Mouse (Mus musculus): Measurements from ENCODE around the gene Erc1. TPM values are rescaled to one million over a fixed set of nuclear protein-coding genes. Genes with fewer than 3 reads are reported as not detected.

The Erc1 gene
- polyA plus RNA-seq, 1 experiment from 2014 or later: 20.0 TPM

DNA sequence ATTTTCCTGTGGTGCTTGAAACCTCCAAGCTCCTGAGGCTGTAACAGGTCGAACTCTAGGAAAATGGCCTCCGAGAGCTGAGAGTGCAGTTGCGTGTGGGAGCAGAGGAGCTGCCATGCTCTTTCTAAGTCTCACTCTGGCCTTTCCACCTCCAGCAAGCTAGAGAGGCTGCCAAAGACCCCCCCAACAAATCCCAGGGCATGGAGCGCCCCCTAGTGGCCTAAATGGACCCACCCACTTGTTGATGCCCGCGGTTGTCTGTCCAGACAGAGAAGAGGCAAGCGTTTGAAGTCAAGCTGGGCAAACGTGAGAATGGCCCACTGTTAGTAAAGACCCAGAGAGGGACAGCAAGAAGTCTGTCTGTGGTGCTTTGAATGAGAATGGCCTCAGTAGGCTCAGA is 293.5 kb downstream of the Erc1 start:
- no peak for ATAC-seq (ENCODE audit: insufficient number of reproducible peaks, insufficient read depth, low FRiP score, low read depth)
- no peak overlapping the region for H3K4me2 ChIP-seq (ENCODE audit: low read length)
- H3K36me3 ChIP-seq (ENCODE audit: control insufficient read depth, insufficient read depth, low read length): no peaks in the 10 kb centered on the region
- no peaks in the 10 kb centered on the region for H3K9me3 ChIP-seq (ENCODE audit: control insufficient read depth, low read length)
- peaks cover 10 to 11% of the 10 kb centered on the region in 2 experiments; a peak in 2 of 4 replicates for H3K4me1 ChIP-seq (ENCODE audit: control insufficient read depth in 2 of 2, insufficient read depth in 2 of 2, low read length in 2 of 2)
- no peak overlapping the region for H3K9ac ChIP-seq (ENCODE audit: low read length)
- no peak overlapping the region for H3K4me3 ChIP-seq (ENCODE audit: control insufficient read depth in 1 of 2, insufficient read depth in 1 of 2, low read depth in 1 of 2, low read length in 2 of 2)
- H3K27ac ChIP-seq (replicated peaks in 1 of 2; ENCODE audit: control insufficient read depth in 1 of 2, insufficient read depth in 1 of 2, low read depth in 2 of 2, low read length in 2 of 2): no peak overlapping the region
- no peaks in the 10 kb centered on the region for H3K27me3 ChIP-seq (ENCODE audit: control insufficient read depth, insufficient read depth, low read length)
- WGBS: 74% methylated on average over 8 of the region's 8 CpGs

DNA sequence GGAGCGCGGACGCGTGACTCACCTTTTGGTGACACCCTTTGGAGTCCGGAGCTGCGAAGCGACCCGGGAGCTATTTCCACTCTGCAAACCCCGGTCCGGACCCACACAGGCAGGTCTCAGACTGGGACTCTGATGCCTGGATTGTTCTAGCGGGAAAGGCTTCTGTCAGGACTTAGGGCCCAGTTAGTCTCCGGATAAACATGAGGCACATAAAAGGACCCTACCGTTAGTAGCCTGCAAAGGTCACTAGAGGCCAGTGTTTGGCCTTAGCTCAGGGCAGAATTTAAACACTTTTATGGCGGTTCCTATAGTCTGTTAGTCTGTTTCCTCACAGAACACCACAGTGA is 303.5 kb downstream of the Erc1 start:
- ATAC-seq (ENCODE audit: insufficient number of reproducible peaks, insufficient read depth, low FRiP score, low read depth): no peak; the same call in 1 of the 2 replicates
- peak overlapping the region in 1 of 2 experiments; percentile 15; a peak in 2 of 4 replicates for H3K27ac ChIP-seq (replicated peaks in 1 of 2; ENCODE audit: control insufficient read depth in 1 of 2, insufficient read depth in 1 of 2, low read depth in 2 of 2, low read length in 2 of 2)
- 3% methylated on average over 14 of the region's 14 CpGs for whole genome bisulfite sequencing

DNA sequence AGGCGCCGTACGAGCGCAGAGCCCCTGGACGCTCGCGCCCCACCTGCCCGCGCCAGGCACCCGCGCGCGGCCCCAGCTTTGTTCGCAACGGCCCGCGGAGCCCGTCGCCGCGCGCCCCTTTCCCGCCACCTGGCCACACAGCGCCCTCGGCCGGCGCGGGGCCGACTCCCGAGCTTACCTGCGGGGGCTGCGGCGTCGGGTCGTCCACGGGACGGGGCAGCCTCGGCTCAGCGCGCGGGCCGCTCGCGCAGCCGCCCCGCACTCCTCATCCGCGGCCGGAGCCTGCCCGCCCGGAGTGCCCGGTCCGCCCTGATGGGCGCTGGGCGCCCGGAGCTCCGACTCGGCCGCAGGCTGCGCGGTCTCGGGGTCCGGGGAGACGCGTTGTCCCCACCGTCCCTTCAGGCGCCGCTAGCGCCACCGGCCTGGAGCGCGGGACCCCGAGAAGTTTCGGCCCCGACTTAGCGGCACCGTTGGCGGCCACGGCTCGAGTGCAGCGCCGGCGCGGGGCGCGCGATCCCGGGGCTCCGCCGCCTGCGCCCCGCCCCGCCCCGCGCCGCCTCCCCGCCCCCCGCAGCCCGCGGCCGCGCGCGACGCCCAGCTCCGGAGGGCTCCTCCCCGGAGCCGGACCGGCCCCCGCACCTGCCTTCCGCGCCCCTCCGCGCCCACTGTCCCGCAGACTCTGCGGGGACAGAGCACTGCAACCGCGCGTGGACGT is 304.0 kb downstream of the Erc1 start, which contains the start of gene Wnt5b:
Gene Wnt5b, minus strand, starts transcription at position 545 of the 715 bp plus-strand sequence.
- ATAC-seq (ENCODE audit: insufficient number of reproducible peaks, insufficient read depth, low FRiP score, low read depth): peak; percentile 44
- WGBS: under 1% methylated on average over 90 of the region's 120 CpGs
- Histone ChIP-seq H3K9ac (ENCODE audit: low read length) (peak within 1 kb of the TSS; percentile 81), H3K9me3 (ENCODE audit: control insufficient read depth, low read length) (no peaks in the 10 kb centered on the region), H3K36me3 (ENCODE audit: control insufficient read depth, insufficient read depth, low read length) (no peaks in the 10 kb centered on the region), H3K4me2 (ENCODE audit: low read length) (peak within 1 kb of the TSS; percentile 94), H3K27ac (replicated peaks in 1 of 2; ENCODE audit: control insufficient read depth in 1 of 2, insufficient read depth in 1 of 2, low read depth in 2 of 2, low read length in 2 of 2) (peak within 1 kb of the TSS in 1 of 2 experiments; percentile 15; a peak in 2 of 4 replicates), H3K4me3 (ENCODE audit: control insufficient read depth in 1 of 2, insufficient read depth in 1 of 2, low read depth in 1 of 2, low read length in 2 of 2) (peak within 1 kb of the TSS; percentile 77 to 90), H3K27me3 (ENCODE audit: control insufficient read depth, insufficient read depth, low read length) (peaks cover 27% of the 10 kb centered on the region), H3K4me1 (ENCODE audit: control insufficient read depth in 2 of 2, insufficient read depth in 2 of 2, low read length in 2 of 2) (peaks cover 0 to 4% of the 10 kb centered on the region in 2 experiments; a peak in 2 of 4 replicates)

More for the DNA sequence above, 303.5 kb downstream of the Erc1 start:
- Histone ChIP-seq H3K4me1 (ENCODE audit: control insufficient read depth in 2 of 2, insufficient read depth in 2 of 2, low read length in 2 of 2) (peaks cover 0 to 4% of the 10 kb centered on the region in 2 experiments; a peak in 2 of 4 replicates), H3K27me3 (ENCODE audit: control insufficient read depth, insufficient read depth, low read length) (peaks cover 27% of the 10 kb centered on the region), H3K9ac (ENCODE audit: low read length) (peak overlapping the region; percentile 81), H3K4me2 (ENCODE audit: low read length) (peak overlapping the region; percentile 94), H3K36me3 (ENCODE audit: control insufficient read depth, insufficient read depth, low read length) (no peaks in the 10 kb centered on the region), H3K4me3 (ENCODE audit: control insufficient read depth in 1 of 2, insufficient read depth in 1 of 2, low read depth in 1 of 2, low read length in 2 of 2) (peak overlapping the region; percentile 77 to 90), H3K9me3 (ENCODE audit: control insufficient read depth, low read length) (no peaks in the 10 kb centered on the region)

DNA sequence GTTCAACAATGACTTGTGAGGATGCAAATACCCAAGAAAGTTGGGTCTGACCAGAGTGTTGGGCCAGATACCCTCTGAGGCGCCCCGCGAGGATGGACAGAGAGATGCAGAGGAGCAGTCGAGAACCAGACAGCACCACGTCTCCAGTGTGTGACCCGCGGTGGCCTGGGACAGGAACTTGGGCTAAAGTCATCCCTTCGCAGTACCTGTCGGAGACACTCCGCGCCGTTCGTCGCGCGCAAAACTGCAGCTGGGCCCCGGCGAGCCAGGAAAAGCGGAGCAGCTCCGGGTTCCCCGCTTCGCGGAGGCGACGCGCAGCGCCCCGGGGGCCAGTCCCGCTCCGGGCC is 304.5 kb downstream of the Erc1 start:
- ATAC-seq (ENCODE audit: insufficient number of reproducible peaks, insufficient read depth, low FRiP score, low read depth): no peak

DNA sequence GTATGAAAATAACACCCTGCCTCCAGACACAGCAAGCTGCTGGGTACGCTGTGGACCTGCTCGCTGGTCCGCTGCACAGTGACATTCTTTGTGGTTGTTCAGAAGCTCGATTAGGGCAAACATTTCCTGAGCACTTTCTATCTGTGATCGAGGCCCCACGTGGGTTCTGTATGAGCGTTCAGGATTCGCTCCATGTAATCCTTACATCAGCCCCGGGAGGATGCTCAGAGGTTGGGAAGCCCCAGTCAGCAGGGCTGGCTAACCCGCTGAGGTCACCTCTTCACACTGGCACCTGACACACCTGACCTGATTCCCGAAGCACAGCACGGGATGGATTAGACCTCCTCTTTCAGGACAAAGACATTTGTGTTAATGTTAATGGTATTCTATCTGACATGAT is 312.1 kb downstream of the Erc1 start:
- ATAC-seq (ENCODE audit: insufficient number of reproducible peaks, insufficient read depth, low FRiP score, low read depth): no peak
- Histone ChIP-seq H3K27me3 (ENCODE audit: control insufficient read depth, insufficient read depth, low read length) (no peaks in the 10 kb centered on the region), H3K4me3 (ENCODE audit: control insufficient read depth in 1 of 2, insufficient read depth in 1 of 2, low read depth in 1 of 2, low read length in 2 of 2) (no peak overlapping the region), H3K36me3 (ENCODE audit: control insufficient read depth, insufficient read depth, low read length) (no peaks in the 10 kb centered on the region), H3K9me3 (ENCODE audit: control insufficient read depth, low read length) (no peaks in the 10 kb centered on the region), H3K9ac (ENCODE audit: low read length) (no peak overlapping the region), H3K4me1 (ENCODE audit: control insufficient read depth in 2 of 2, insufficient read depth in 2 of 2, low read length in 2 of 2) (no peaks in the 10 kb centered on the region), H3K4me2 (ENCODE audit: low read length) (no peak overlapping the region), H3K27ac (replicated peaks in 1 of 2; ENCODE audit: control insufficient read depth in 1 of 2, insufficient read depth in 1 of 2, low read depth in 2 of 2, low read length in 2 of 2) (no peak overlapping the region)
- 82% methylated on average over 12 of the region's 12 CpGs for WGBS

More for the DNA sequence above, 304.5 kb downstream of the Erc1 start:
- 2% methylated on average over 30 of the region's 30 CpGs for WGBS
- H3K4me1 ChIP-seq (ENCODE audit: control insufficient read depth in 2 of 2, insufficient read depth in 2 of 2, low read length in 2 of 2): peaks cover 0 to 4% of the 10 kb centered on the region in 2 experiments; a peak in 2 of 4 replicates
- H3K27ac ChIP-seq (replicated peaks in 1 of 2; ENCODE audit: control insufficient read depth in 1 of 2, insufficient read depth in 1 of 2, low read depth in 2 of 2, low read length in 2 of 2): no peak overlapping the region
- H3K4me2 ChIP-seq (ENCODE audit: low read length): peak overlapping the region; percentile 94
- H3K36me3 ChIP-seq (ENCODE audit: control insufficient read depth, insufficient read depth, low read length): no peaks in the 10 kb centered on the region
- peak overlapping the region; percentile 77 to 90 for H3K4me3 ChIP-seq (ENCODE audit: control insufficient read depth in 1 of 2, insufficient read depth in 1 of 2, low read depth in 1 of 2, low read length in 2 of 2)
- no peaks in the 10 kb centered on the region for H3K9me3 ChIP-seq (ENCODE audit: control insufficient read depth, low read length)
- peaks cover 27% of the 10 kb centered on the region for H3K27me3 ChIP-seq (ENCODE audit: control insufficient read depth, insufficient read depth, low read length)
- peak overlapping the region; percentile 81 for H3K9ac ChIP-seq (ENCODE audit: low read length)

DNA sequence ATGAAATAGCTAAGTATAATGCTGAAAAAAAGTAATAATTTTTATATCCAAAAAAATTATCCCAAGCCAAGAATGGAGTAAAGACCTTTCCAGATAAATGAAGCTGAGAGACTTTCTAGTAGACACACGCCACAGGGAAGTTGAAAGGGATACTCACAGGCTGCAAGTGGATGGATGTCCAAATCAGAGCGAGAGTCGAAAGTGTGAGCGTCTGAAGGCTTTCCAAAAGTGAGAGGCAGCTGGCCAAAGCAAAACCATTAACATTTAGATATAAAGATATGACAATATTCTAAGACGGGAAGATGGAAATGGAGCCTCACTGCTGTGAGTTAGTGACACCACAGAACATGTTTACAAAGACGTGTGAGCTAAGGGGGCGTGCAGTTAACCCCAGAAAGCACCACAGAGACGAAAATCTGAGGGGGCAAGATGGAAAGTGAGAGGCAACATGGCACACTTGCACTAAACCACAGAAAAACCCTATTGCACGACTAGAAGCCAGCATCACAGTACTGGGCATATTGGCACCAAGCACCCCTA is 314.7 kb downstream of the Erc1 start:
- no peak overlapping the region for H3K4me3 ChIP-seq (ENCODE audit: control insufficient read depth in 1 of 2, insufficient read depth in 1 of 2, low read depth in 1 of 2, low read length in 2 of 2)
- no peak overlapping the region for H3K4me2 ChIP-seq (ENCODE audit: low read length)
- no peaks in the 10 kb centered on the region for H3K9me3 ChIP-seq (ENCODE audit: control insufficient read depth, low read length)
- ATAC-seq (ENCODE audit: insufficient number of reproducible peaks, insufficient read depth, low FRiP score, low read depth): no peak
- no peaks in the 10 kb centered on the region for H3K4me1 ChIP-seq (ENCODE audit: control insufficient read depth in 2 of 2, insufficient read depth in 2 of 2, low read length in 2 of 2)
- no peak overlapping the region for H3K9ac ChIP-seq (ENCODE audit: low read length)
- H3K27ac ChIP-seq (replicated peaks in 1 of 2; ENCODE audit: control insufficient read depth in 1 of 2, insufficient read depth in 1 of 2, low read depth in 2 of 2, low read length in 2 of 2): no peak overlapping the region
- no peaks in the 10 kb centered on the region for H3K27me3 ChIP-seq (ENCODE audit: control insufficient read depth, insufficient read depth, low read length)
- 76% methylated on average over 9 of the region's 9 CpGs for WGBS
- no peaks in the 10 kb centered on the region for H3K36me3 ChIP-seq (ENCODE audit: control insufficient read depth, insufficient read depth, low read length)

DNA sequence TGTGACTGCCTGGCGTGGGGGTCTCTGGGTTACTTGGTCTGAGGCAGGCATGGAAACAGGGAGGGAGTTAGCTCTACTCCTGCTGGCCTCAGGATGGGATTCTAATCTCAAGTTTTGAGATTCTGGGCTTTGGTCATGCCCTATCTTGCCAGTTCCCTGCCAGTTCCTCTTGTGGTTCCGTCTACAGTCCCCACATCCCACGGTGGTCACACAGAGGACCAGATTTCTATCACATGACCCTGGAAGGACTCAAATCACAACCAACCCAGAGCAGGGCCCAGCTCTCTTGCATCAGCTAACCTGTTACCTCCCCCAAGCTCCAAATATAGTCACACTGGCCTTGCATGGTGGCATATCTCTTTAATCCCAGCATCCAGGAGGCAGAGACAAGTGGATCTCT is 318.3 kb downstream of the Erc1 start:
- Histone ChIP-seq H3K9ac (ENCODE audit: low read length) (no peak overlapping the region), H3K27ac (replicated peaks in 1 of 2; ENCODE audit: control insufficient read depth in 1 of 2, insufficient read depth in 1 of 2, low read depth in 2 of 2, low read length in 2 of 2) (no peak overlapping the region), H3K4me2 (ENCODE audit: low read length) (no peak overlapping the region), H3K4me1 (ENCODE audit: control insufficient read depth in 2 of 2, insufficient read depth in 2 of 2, low read length in 2 of 2) (peaks cover 0 to 7% of the 10 kb centered on the region in 2 experiments; a peak in 1 of 4 replicates), H3K9me3 (ENCODE audit: control insufficient read depth, low read length) (no peaks in the 10 kb centered on the region), H3K36me3 (ENCODE audit: control insufficient read depth, insufficient read depth, low read length) (no peaks in the 10 kb centered on the region), H3K4me3 (ENCODE audit: control insufficient read depth in 1 of 2, insufficient read depth in 1 of 2, low read depth in 1 of 2, low read length in 2 of 2) (no peak overlapping the region), H3K27me3 (ENCODE audit: control insufficient read depth, insufficient read depth, low read length) (no peaks in the 10 kb centered on the region)
- WGBS: 84% methylated on average over 3 of the region's 3 CpGs
- no peak for ATAC-seq (ENCODE audit: insufficient number of reproducible peaks, insufficient read depth, low FRiP score, low read depth)
